Mouse (Mus musculus): ENCODE measurements at regions not wholly inside any gene's neighbourhood (a gene's known extent, or its start where the extent isn't known, plus 50 kb on each side); places are given as distances from the start of the nearest gene placed in this dataset.

GRCm38 (mm10) chr10:8065746-8066145 is 109.7 kb upstream of the Tab2 start:
- H3K4me3 ChIP-seq, result no peak overlapping the region
- H3K36me3 ChIP-seq (replicated peaks), result no peaks in the 10 kb centered on the region
- WGBS, result 81% methylated on average over 8 of the region's 8 CpGs
- H3K27me3 ChIP-seq (replicated peaks; ENCODE audit: low read depth, poor library complexity, severe bottlenecking), result no peaks in the 10 kb centered on the region
- DNase-seq (ENCODE audit: low spot score), result no peak
- H3K9me3 ChIP-seq, result no peaks in the 10 kb centered on the region
- no peak overlapping the region for H3K27ac ChIP-seq (replicated peaks)
- peaks cover 12% of the 10 kb centered on the region for H3K4me1 ChIP-seq

GRCm38 (mm10) chr10:8064281-8064680 is 108.3 kb upstream of the Tab2 start:
- Histone ChIP-seq H3K36me3 (replicated peaks) (no peaks in the 10 kb centered on the region), H3K9me3 (no peaks in the 10 kb centered on the region), H3K27ac (replicated peaks) (no peak overlapping the region), H3K4me3 (no peak overlapping the region), H3K27me3 (replicated peaks; ENCODE audit: low read depth, poor library complexity, severe bottlenecking) (no peaks in the 10 kb centered on the region), H3K4me1 (no peaks in the 10 kb centered on the region)
- WGBS, result 89% methylated on average over 2 of the region's 2 CpGs
- no peak for DNase-seq (ENCODE audit: low spot score)

GRCm38 (mm10) chr10:8063458-8064090 is 107.5 kb upstream of the Tab2 start:
- Histone ChIP-seq H3K36me3 (replicated peaks) (no peaks in the 10 kb centered on the region), H3K4me3 (no peak overlapping the region), H3K4me1 (no peaks in the 10 kb centered on the region), H3K27ac (replicated peaks) (no peak overlapping the region), H3K9me3 (no peaks in the 10 kb centered on the region), H3K27me3 (replicated peaks; ENCODE audit: low read depth, poor library complexity, severe bottlenecking) (no peaks in the 10 kb centered on the region)
- 85% methylated on average over 5 of the region's 5 CpGs for WGBS
- DNase-seq (ENCODE audit: low spot score), result no peak

- no peak overlapping the region for H3K4me3 ChIP-seq
Observed at GRCm38 (mm10) chr10:8060987-8061386, 105.0 kb upstream of the Tab2 start.

GRCm38 (mm10) chr10:8059769-8060168 is 103.7 kb upstream of the Tab2 start:
- no peaks in the 10 kb centered on the region for H3K27me3 ChIP-seq (replicated peaks; ENCODE audit: low read depth, poor library complexity, severe bottlenecking)
- WGBS, result 76% methylated on average over 1 of the region's 1 CpGs
- no peak overlapping the region for H3K27ac ChIP-seq (replicated peaks)
- H3K36me3 ChIP-seq (replicated peaks), result no peaks in the 10 kb centered on the region
- no peak overlapping the region for H3K4me3 ChIP-seq
- DNase-seq (ENCODE audit: low spot score), result no peak
- no peaks in the 10 kb centered on the region for H3K9me3 ChIP-seq
- no peaks in the 10 kb centered on the region for H3K4me1 ChIP-seq

More at GRCm38 (mm10) chr10:8060987-8061386, 105.0 kb upstream of the Tab2 start:
- no peaks in the 10 kb centered on the region for H3K36me3 ChIP-seq (replicated peaks)
- no peak overlapping the region for H3K27ac ChIP-seq (replicated peaks)
- no peak for DNase-seq (ENCODE audit: low spot score)
- H3K4me1 ChIP-seq, result no peaks in the 10 kb centered on the region
- H3K9me3 ChIP-seq, result no peaks in the 10 kb centered on the region
- no peaks in the 10 kb centered on the region for H3K27me3 ChIP-seq (replicated peaks; ENCODE audit: low read depth, poor library complexity, severe bottlenecking)

GRCm38 (mm10) chr10:8057855-8058254 is 101.8 kb upstream of the Tab2 start:
- Histone ChIP-seq H3K9me3 (no peaks in the 10 kb centered on the region), H3K4me1 (no peaks in the 10 kb centered on the region), H3K4me3 (no peak overlapping the region), H3K27ac (replicated peaks) (no peak overlapping the region), H3K36me3 (replicated peaks) (no peaks in the 10 kb centered on the region), H3K27me3 (replicated peaks; ENCODE audit: low read depth, poor library complexity, severe bottlenecking) (no peaks in the 10 kb centered on the region)
- no peak for DNase-seq (ENCODE audit: low spot score)
- WGBS, result 85% methylated on average over 5 of the region's 5 CpGs

GRCm38 (mm10) chr10:8055293-8055692 is 99.3 kb upstream of the Tab2 start:
- H3K27ac ChIP-seq (replicated peaks), result no peak overlapping the region
- DNase-seq (ENCODE audit: low spot score), result no peak
- no peaks in the 10 kb centered on the region for H3K9me3 ChIP-seq
- no peaks in the 10 kb centered on the region for H3K36me3 ChIP-seq (replicated peaks)
- H3K4me3 ChIP-seq, result no peak overlapping the region
- no peaks in the 10 kb centered on the region for H3K27me3 ChIP-seq (replicated peaks; ENCODE audit: low read depth, poor library complexity, severe bottlenecking)
- 72% methylated on average over 6 of the region's 6 CpGs for WGBS
- H3K4me1 ChIP-seq, result no peaks in the 10 kb centered on the region

GRCm38 (mm10) chr10:8043416-8044163 is 87.6 kb upstream of the Tab2 start:
- Histone ChIP-seq H3K36me3 (replicated peaks) (no peaks in the 10 kb centered on the region), H3K27me3 (replicated peaks; ENCODE audit: low read depth, poor library complexity, severe bottlenecking) (no peaks in the 10 kb centered on the region), H3K4me3 (no peak overlapping the region), H3K27ac (replicated peaks) (no peak overlapping the region), H3K4me1 (peaks cover 12% of the 10 kb centered on the region), H3K9me3 (no peaks in the 10 kb centered on the region)
- WGBS, result 90% methylated on average over 3 of the region's 3 CpGs
- no peak for DNase-seq (ENCODE audit: low spot score)

GRCm38 (mm10) chr10:8042306-8042705 is 86.3 kb upstream of the Tab2 start:
- Histone ChIP-seq H3K9me3 (no peaks in the 10 kb centered on the region), H3K4me3 (no peak overlapping the region), H3K27me3 (replicated peaks; ENCODE audit: low read depth, poor library complexity, severe bottlenecking) (no peaks in the 10 kb centered on the region), H3K4me1 (peaks cover 25% of the 10 kb centered on the region), H3K36me3 (replicated peaks) (no peaks in the 10 kb centered on the region), H3K27ac (replicated peaks) (no peak overlapping the region)
- DNase-seq (ENCODE audit: low spot score), result no peak
- WGBS, result 92% methylated on average over 6 of the region's 6 CpGs

GRCm38 (mm10) chr10:8041790-8042189 is 85.8 kb upstream of the Tab2 start:
- Histone ChIP-seq H3K4me3 (no peak overlapping the region), H3K27ac (replicated peaks) (no peak overlapping the region), H3K27me3 (replicated peaks; ENCODE audit: low read depth, poor library complexity, severe bottlenecking) (no peaks in the 10 kb centered on the region), H3K4me1 (peaks cover 28% of the 10 kb centered on the region), H3K36me3 (replicated peaks) (no peaks in the 10 kb centered on the region), H3K9me3 (no peaks in the 10 kb centered on the region)
- DNase-seq (ENCODE audit: low spot score), result no peak
- WGBS, result 64% methylated on average over 8 of the region's 8 CpGs

- WGBS, result 41% methylated on average over 5 of the region's 5 CpGs
- H3K9me3 ChIP-seq, result no peaks in the 10 kb centered on the region
- H3K4me3 ChIP-seq, result no peak overlapping the region
- H3K36me3 ChIP-seq (replicated peaks), result no peaks in the 10 kb centered on the region
- H3K27ac ChIP-seq (replicated peaks), result 0 out of 2 replicates have a peak overlapping the region, but pooled peaks have one; percentile 57
- H3K27me3 ChIP-seq (replicated peaks; ENCODE audit: low read depth, poor library complexity, severe bottlenecking), result no peaks in the 10 kb centered on the region
- no peak for DNase-seq (ENCODE audit: low spot score)
- peaks cover 28% of the 10 kb centered on the region for H3K4me1 ChIP-seq
Observed at GRCm38 (mm10) chr10:8037986-8038631, 82.1 kb upstream of the Tab2 start.

GRCm38 (mm10) chr10:8036293-8036692 is 80.3 kb upstream of the Tab2 start:
- H3K4me1 ChIP-seq, result peaks cover 28% of the 10 kb centered on the region
- no peak overlapping the region for H3K4me3 ChIP-seq
- H3K27ac ChIP-seq (replicated peaks), result no peak overlapping the region
- H3K9me3 ChIP-seq, result no peaks in the 10 kb centered on the region
- WGBS, result 77% methylated on average over 4 of the region's 4 CpGs
- DNase-seq (ENCODE audit: low spot score), result no peak
- H3K27me3 ChIP-seq (replicated peaks; ENCODE audit: low read depth, poor library complexity, severe bottlenecking), result no peaks in the 10 kb centered on the region
- H3K36me3 ChIP-seq (replicated peaks), result no peaks in the 10 kb centered on the region

- no peak for DNase-seq (ENCODE audit: low spot score)
- Histone ChIP-seq H3K27me3 (replicated peaks; ENCODE audit: low read depth, poor library complexity, severe bottlenecking) (no peaks in the 10 kb centered on the region), H3K36me3 (replicated peaks) (no peaks in the 10 kb centered on the region), H3K27ac (replicated peaks) (no peak overlapping the region), H3K4me3 (no peak overlapping the region), H3K9me3 (no peaks in the 10 kb centered on the region), H3K4me1 (peaks cover 28% of the 10 kb centered on the region)
- WGBS, result 79% methylated on average over 1 of the region's 1 CpGs
Observed at GRCm38 (mm10) chr10:8035310-8035709, 79.3 kb upstream of the Tab2 start.

Data from embryonic facial prominence, embryonic 10.5 days (tissue).